Mouse (Mus musculus): ENCODE measurements around the gene Smco3.

DNA sequence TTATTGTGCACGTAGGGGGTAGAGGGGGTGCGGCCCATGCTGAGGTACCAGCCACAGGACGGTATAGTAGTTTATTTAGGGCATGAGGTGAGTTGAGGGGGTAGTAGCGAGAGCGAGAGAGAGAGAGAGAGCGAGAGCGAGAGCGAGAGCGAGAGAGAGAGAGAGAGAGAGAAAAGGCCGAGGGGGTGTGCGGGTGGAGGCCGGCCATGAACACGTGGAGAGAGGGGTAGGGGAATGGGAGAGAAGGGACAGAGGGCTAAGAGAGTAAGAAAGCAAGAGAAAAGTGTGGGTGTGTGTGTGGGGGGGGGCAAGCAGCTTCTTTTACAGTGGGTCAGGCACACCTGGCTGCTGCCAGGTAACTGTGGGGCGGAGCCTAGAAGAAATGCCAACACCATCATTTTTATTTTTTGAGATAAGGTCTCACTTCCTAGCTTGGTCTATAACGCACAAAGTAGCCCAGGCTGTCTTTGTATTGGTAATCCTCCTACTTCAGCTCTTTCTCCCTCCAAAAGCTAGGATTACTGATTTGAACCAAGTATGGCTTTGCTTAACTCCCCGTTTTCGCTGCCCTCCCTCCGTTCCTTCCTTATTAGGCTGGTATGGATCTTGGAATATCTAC is 27.7 kb downstream of the Smco3 start:
- TF ChIP-seq EP300 (IDR thresholded peaks at IDR 0.05; ENCODE audit: low read depth in 1 of 2, low read length in 2 of 2) (no peak), USF1 (IDR thresholded peaks at IDR 0.05; ENCODE audit: low read depth, low read length) (no peak), POLR2A (IDR thresholded peaks at IDR 0.05; ENCODE audit: control insufficient read depth in 1 of 2, insufficient read depth in 1 of 2, low read depth in 1 of 2, low read length in 2 of 2, poor library complexity in 1 of 2) (no peak), MYC (IDR thresholded peaks at IDR 0.05; ENCODE audit: low read depth, low read length) (no peak), JUND (IDR thresholded peaks at IDR 0.05; ENCODE audit: low read depth, low read length) (no peak), CTCF (IDR thresholded peaks at IDR 0.05 in 2 of 3, conservative IDR thresholded peaks at IDR 0.05 in 1 of 3; ENCODE audit: control insufficient read depth in 1 of 3, insufficient read depth in 1 of 3, low read depth in 2 of 3, low read length in 3 of 3, poor library complexity in 1 of 3, severe bottlenecking in 1 of 3) (no peak)

All from MEL (cell line).